Mouse (Mus musculus): ENCODE data around the gene Lrrc18.

Gene Lrrc18

GRCm38 (mm10) chr14:32991082-32991481 lies at the start of gene Lrrc18:
Lrrc18 (plus strand) TSS chr14:32991382.
- in situ Hi-C loops (cut with MboI, MseI) = no loop called here

- in situ Hi-C loops (cut with MboI, MseI) = no loop called here
Observed at GRCm38 (mm10) chr14:32947512-32947911, 43.7 kb upstream of the Lrrc18 start.

- in situ Hi-C loops (cut with MboI, MseI) = no loop called here
Observed at GRCm38 (mm10) chr14:32950312-32951301, 40.6 kb upstream of the Lrrc18 start.

- in situ Hi-C loops (cut with MboI, MseI) = no loop called here
Observed at GRCm38 (mm10) chr14:32956486-32956885, 34.7 kb upstream of the Lrrc18 start.

GRCm38 (mm10) chr14:32958671-32959070 lies 32.5 kb upstream of the Lrrc18 start:
- in situ Hi-C loops (cut with MboI, MseI) = no loop called here

- in situ Hi-C loops (cut with MboI, MseI) = loop anchor here (10.0 kb wide), 1 partner anchor 426 kb away; no protein-coding TSS in a partner anchor
Observed at GRCm38 (mm10) chr14:32960481-32960880, 30.7 kb upstream of the Lrrc18 start.

GRCm38 (mm10) chr14:32964742-32965141 lies 26.4 kb upstream of the Lrrc18 start:
- in situ Hi-C loops (cut with MboI, MseI) = loop anchor here (10.0 kb wide), 1 partner anchor 430 kb away; no protein-coding TSS in a partner anchor

- in situ Hi-C loops (cut with MboI, MseI) = no loop called here
Observed at GRCm38 (mm10) chr14:32970700-32971099, 20.5 kb upstream of the Lrrc18 start.

GRCm38 (mm10) chr14:32984176-32984738 lies 6.9 kb upstream of the Lrrc18 start:
- in situ Hi-C loops (cut with MboI, MseI) = no loop called here

GRCm38 (mm10) chr14:32986659-32987058 lies 4.5 kb upstream of the Lrrc18 start:
- in situ Hi-C loops (cut with MboI, MseI) = loop anchor here (5.0 kb wide), 1 partner anchor 94 kb away; no protein-coding TSS in a partner anchor

- in situ Hi-C loops (cut with MboI, MseI) = no loop called here
Observed at GRCm38 (mm10) chr14:32994954-32995636, 3.9 kb downstream of the Lrrc18 start.

- in situ Hi-C loops (cut with MboI, MseI) = no loop called here
Observed at GRCm38 (mm10) chr14:32999511-32999910, 8.3 kb downstream of the Lrrc18 start.

- in situ Hi-C loops (cut with MboI, MseI) = no loop called here
Observed at GRCm38 (mm10) chr14:33000112-33000979, 9.2 kb downstream of the Lrrc18 start.

GRCm38 (mm10) chr14:33005114-33005513 lies 13.9 kb downstream of the Lrrc18 start:
- in situ Hi-C loops (cut with MboI, MseI) = no loop called here

- in situ Hi-C loops (cut with MboI, MseI) = no loop called here
Observed at GRCm38 (mm10) chr14:33007638-33008037, 16.5 kb downstream of the Lrrc18 start.

GRCm38 (mm10) chr14:33019050-33019449 lies 27.9 kb downstream of the Lrrc18 start:
- in situ Hi-C loops (cut with MboI, MseI) = no loop called here

- in situ Hi-C loops (cut with MboI, MseI) = no loop called here
Observed at GRCm38 (mm10) chr14:33019606-33020005, 28.4 kb downstream of the Lrrc18 start.

GRCm38 (mm10) chr14:33030849-33031248 lies 39.7 kb downstream of the Lrrc18 start:
- in situ Hi-C loops (cut with MboI, MseI) = no loop called here

- in situ Hi-C loops (cut with MboI, MseI) = no loop called here
Observed at GRCm38 (mm10) chr14:33033424-33033823, 42.2 kb downstream of the Lrrc18 start.

GRCm38 (mm10) chr14:33035386-33035785 lies 44.2 kb downstream of the Lrrc18 start:
- in situ Hi-C loops (cut with MboI, MseI) = no loop called here

GRCm38 (mm10) chr14:33036811-33037210 lies 45.6 kb downstream of the Lrrc18 start:
- in situ Hi-C loops (cut with MboI, MseI) = no loop called here
